Mouse (Mus musculus) limb, embryonic 12.5 days (tissue): ENCODE measurements around the gene Proser2. TPM values are rescaled to one million over a fixed set of nuclear protein-coding genes. Genes with fewer than 3 reads are reported as not detected.

Experiments
- ATAC-seq: fragments of 200-750 bp; cut with Nextera tagmentation; 2 replicates; pipeline ENCODE4 v1.8.0; 2017; ENCODE audit warnings: low read depth, moderate TSS enrichment; ENCODE audit not compliant: insufficient number of reproducible peaks, insufficient read depth, low FRiP score, low TSS enrichment
- H3K27ac ChIP-seq: fragments of 300-500 bp; sonication (generic); 2 replicates; pipeline ENCODE4 v1.5.1; 2016; ENCODE audit warnings: mild to moderate bottlenecking, moderate library complexity
- H3K27me3 ChIP-seq: fragments of 300-500 bp; sonication (generic); 2 replicates; pipeline ENCODE4 v1.6.1; 2016; ENCODE audit warnings: mild to moderate bottlenecking, moderate library complexity
- H3K36me3 ChIP-seq: fragments of 300-500 bp; sonication (generic); 2 replicates; pipeline ENCODE4 v1.6.1; 2016; ENCODE audit warnings: mild to moderate bottlenecking, moderate library complexity
- H3K4me1 ChIP-seq: fragments of 300-500 bp; sonication (generic); replicated peaks from 2 replicates; pipeline ENCODE4 v1.6.1; 2016
- H3K4me2 ChIP-seq: fragments of 300-500 bp; sonication (generic); 2 replicates; pipeline ENCODE4 v1.6.1; 2016; ENCODE audit warnings: mild to moderate bottlenecking, moderate library complexity
- H3K4me3 ChIP-seq: fragments of 300-500 bp; sonication (generic); replicated peaks from 2 replicates; pipeline ENCODE4 v1.5.1; 2016; ENCODE audit warnings: mild to moderate bottlenecking
- H3K9ac ChIP-seq: fragments of 300-500 bp; sonication (generic); replicated peaks from 2 replicates; pipeline ENCODE4 v1.6.1; 2016; ENCODE audit warnings: mild to moderate bottlenecking, moderate library complexity
- H3K9me3 ChIP-seq: fragments of 300-500 bp; sonication (generic); 2 replicates; pipeline ENCODE4 v1.6.1; 2016; ENCODE audit warnings: mild to moderate bottlenecking, moderate library complexity
- WGBS: fragments of 180-500 bp; shearing (Covaris S2); methylation state at CpG from one replicate; pipeline ENCODE4 v1.1.7; 2016; 5-methylcytosine and 5-hydroxymethylcytosine counted together
- polyA plus RNA-seq: library from polyadenylated mRNA; unstranded; fragments of >200 nt; fragmentation: Nextera tagmentation; extraction: Ambion mirVana; gene quantifications from 2 replicates; pipeline ENCODE4 v1.2.1, GENCODE M21; 2016

The Proser2 gene
- polyA plus RNA-seq: 6.4 and 6.8 TPM in 2 replicates

GRCm38 (mm10) chr2:6129555-6130355, at the start of gene Proser2:
TSS of gene Proser2 (minus strand) at chr2:6130211.
- H3K9me3 ChIP-seq: no peaks in the 10 kb centered on the region
- peak within 1 kb of the TSS; percentile 65 for H3K4me3 ChIP-seq
- under 1% methylated on average over 83 of the region's 83 CpGs for WGBS
- peaks cover 25% of the 10 kb centered on the region for H3K27me3 ChIP-seq
- no peaks in the 10 kb centered on the region for H3K4me1 ChIP-seq
- H3K4me2 ChIP-seq: peak within 1 kb of the TSS; percentile 85
- H3K27ac ChIP-seq: no peak within 1 kb of the TSS
- peak within 1 kb of the TSS; percentile 53 for H3K9ac ChIP-seq
- peak; percentile 76 for ATAC-seq
- no peaks in the 10 kb centered on the region for H3K36me3 ChIP-seq

GRCm38 (mm10) chr2:6179749-6180117, 49.7 kb upstream of the Proser2 start:
- Histone ChIP-seq H3K36me3 (no peaks in the 10 kb centered on the region), H3K9ac (no peak overlapping the region), H3K27ac (no peak overlapping the region), H3K4me2 (no peak overlapping the region), H3K27me3 (0 out of 2 replicates have a peak, but pooled peaks cover 5% of the 10 kb centered on the region), H3K9me3 (peaks cover 10% of the 10 kb centered on the region; the same call in 1 of the 2 replicates), H3K4me1 (peaks cover 30% of the 10 kb centered on the region), H3K4me3 (no peak overlapping the region)
- whole genome bisulfite sequencing: 16% methylated on average over 1 of the region's 1 CpGs
- no peak for ATAC-seq

- 30% methylated on average over 16 of the region's 16 CpGs for WGBS
Measured at GRCm38 (mm10) chr2:6178901-6179748, 49.1 kb upstream of the Proser2 start.

GRCm38 (mm10) chr2:6173013-6173412, 43.0 kb upstream of the Proser2 start:
- Histone ChIP-seq H3K9me3 (no peaks in the 10 kb centered on the region), H3K4me2 (no peak overlapping the region), H3K4me1 (peaks cover 24% of the 10 kb centered on the region), H3K27me3 (0 out of 2 replicates have a peak, but pooled peaks cover 5% of the 10 kb centered on the region), H3K27ac (no peak overlapping the region), H3K36me3 (no peaks in the 10 kb centered on the region), H3K4me3 (no peak overlapping the region), H3K9ac (no peak overlapping the region)
- WGBS: 34% methylated on average over 3 of the region's 3 CpGs
- no peak for ATAC-seq

More at GRCm38 (mm10) chr2:6178901-6179748, 49.1 kb upstream of the Proser2 start:
- Histone ChIP-seq H3K27me3 (0 out of 2 replicates have a peak, but pooled peaks cover 5% of the 10 kb centered on the region), H3K4me3 (no peak overlapping the region), H3K9me3 (peaks cover 5% of the 10 kb centered on the region; the same call in 1 of the 2 replicates), H3K9ac (no peak overlapping the region), H3K4me1 (peaks cover 30% of the 10 kb centered on the region), H3K36me3 (no peaks in the 10 kb centered on the region), H3K4me2 (no peak overlapping the region), H3K27ac (no peak overlapping the region)
- ATAC-seq: peak; percentile 44; the same call in 1 of the 2 replicates

GRCm38 (mm10) chr2:6168560-6168959, 38.5 kb upstream of the Proser2 start:
- Histone ChIP-seq H3K36me3 (no peaks in the 10 kb centered on the region), H3K4me2 (no peak overlapping the region), H3K9me3 (no peaks in the 10 kb centered on the region), H3K4me3 (no peak overlapping the region), H3K9ac (no peak overlapping the region), H3K4me1 (peaks cover 8% of the 10 kb centered on the region), H3K27ac (no peak overlapping the region), H3K27me3 (no peaks in the 10 kb centered on the region)
- WGBS: 88% methylated on average over 2 of the region's 2 CpGs
- ATAC-seq: no peak

- no peak overlapping the region for H3K4me2 ChIP-seq
- no peaks in the 10 kb centered on the region for H3K27me3 ChIP-seq
- peaks cover 7% of the 10 kb centered on the region for H3K4me1 ChIP-seq
- WGBS: 27% methylated on average over 5 of the region's 5 CpGs
- no peak overlapping the region for H3K4me3 ChIP-seq
- H3K27ac ChIP-seq: no peak overlapping the region
- peak; percentile 33; the same call in 1 of the 2 replicates for ATAC-seq
- H3K36me3 ChIP-seq: no peaks in the 10 kb centered on the region
- H3K9me3 ChIP-seq: no peaks in the 10 kb centered on the region
- no peak overlapping the region for H3K9ac ChIP-seq
Measured at GRCm38 (mm10) chr2:6167843-6168558, 38.0 kb upstream of the Proser2 start.

- Histone ChIP-seq H3K4me2 (no peak overlapping the region), H3K9ac (no peak overlapping the region), H3K36me3 (no peaks in the 10 kb centered on the region), H3K4me1 (peaks cover 19% of the 10 kb centered on the region), H3K4me3 (no peak overlapping the region), H3K27me3 (no peaks in the 10 kb centered on the region), H3K27ac (no peak overlapping the region), H3K9me3 (no peaks in the 10 kb centered on the region)
- 80% methylated on average over 6 of the region's 6 CpGs for WGBS
- no peak for ATAC-seq
Measured at GRCm38 (mm10) chr2:6165771-6166170, 35.8 kb upstream of the Proser2 start.

- H3K36me3 ChIP-seq: no peaks in the 10 kb centered on the region
- H3K9ac ChIP-seq: no peak overlapping the region
- H3K9me3 ChIP-seq: no peaks in the 10 kb centered on the region
- no peaks in the 10 kb centered on the region for H3K27me3 ChIP-seq
- no peak overlapping the region for H3K4me2 ChIP-seq
- ATAC-seq: no peak
- H3K4me3 ChIP-seq: no peak overlapping the region
- H3K4me1 ChIP-seq: peaks cover 25% of the 10 kb centered on the region
- no peak overlapping the region for H3K27ac ChIP-seq
- 60% methylated on average over 16 of the region's 16 CpGs for WGBS
Measured at GRCm38 (mm10) chr2:6164606-6165290, 34.7 kb upstream of the Proser2 start.

- peaks cover 25% of the 10 kb centered on the region for H3K4me1 ChIP-seq
- 21% methylated on average over 6 of the region's 6 CpGs for WGBS
- ATAC-seq: no peak
- H3K4me3 ChIP-seq: no peak overlapping the region
- H3K27ac ChIP-seq: no peak overlapping the region
- H3K27me3 ChIP-seq: no peaks in the 10 kb centered on the region
- no peak overlapping the region for H3K4me2 ChIP-seq
- H3K9ac ChIP-seq: no peak overlapping the region
- no peaks in the 10 kb centered on the region for H3K9me3 ChIP-seq
- no peaks in the 10 kb centered on the region for H3K36me3 ChIP-seq
Measured at GRCm38 (mm10) chr2:6162366-6163040, 32.5 kb upstream of the Proser2 start.

- H3K27ac ChIP-seq: 0 out of 2 replicates have a peak overlapping the region, but pooled peaks have one; percentile 35
- no peaks in the 10 kb centered on the region for H3K36me3 ChIP-seq
- H3K4me3 ChIP-seq: no peak overlapping the region
- 37% methylated on average over 2 of the region's 2 CpGs for WGBS
- no peaks in the 10 kb centered on the region for H3K9me3 ChIP-seq
- H3K9ac ChIP-seq: no peak overlapping the region
- no peak overlapping the region for H3K4me2 ChIP-seq
- peaks cover 21% of the 10 kb centered on the region for H3K4me1 ChIP-seq
- ATAC-seq: no peak
- no peaks in the 10 kb centered on the region for H3K27me3 ChIP-seq
Measured at GRCm38 (mm10) chr2:6159735-6160134, 29.7 kb upstream of the Proser2 start.
